Mouse (Mus musculus) monocyte, adult 2 months (primary cell): ENCODE measurements at regions not wholly inside any gene's neighbourhood (a gene's known extent, or its start where the extent isn't known, plus 50 kb on each side); places are given as distances from the start of the nearest gene placed in this dataset.

Source experiments
- DNase-seq, 2 experiments: peaks; one replicate each; pipeline ENCODE4 v3.0.0; 2022; ENCODE audit warnings: low spot score in 2 of 2, low read depth in 1 of 2

DNA sequence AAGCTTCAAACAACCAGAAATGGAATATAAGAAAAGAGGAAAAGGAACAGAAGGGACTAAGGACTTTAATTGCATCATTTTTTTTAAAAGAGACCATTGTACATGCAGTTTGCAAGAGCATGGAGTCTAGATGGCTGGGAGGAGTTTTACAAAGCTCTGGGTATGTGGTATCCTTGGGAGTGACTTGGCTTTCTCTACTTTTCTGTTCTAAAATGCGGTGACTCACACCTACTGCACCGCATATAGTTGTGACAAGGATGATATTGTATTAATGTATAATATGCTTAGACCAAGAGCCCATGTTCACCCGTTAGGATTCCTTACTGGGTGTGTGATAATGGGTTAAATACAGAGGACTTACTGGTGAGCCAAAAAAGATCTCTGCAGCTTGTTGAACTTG is 212.5 kb upstream of the Ccdc122 start:
- DNase-seq, result no peak

DNA sequence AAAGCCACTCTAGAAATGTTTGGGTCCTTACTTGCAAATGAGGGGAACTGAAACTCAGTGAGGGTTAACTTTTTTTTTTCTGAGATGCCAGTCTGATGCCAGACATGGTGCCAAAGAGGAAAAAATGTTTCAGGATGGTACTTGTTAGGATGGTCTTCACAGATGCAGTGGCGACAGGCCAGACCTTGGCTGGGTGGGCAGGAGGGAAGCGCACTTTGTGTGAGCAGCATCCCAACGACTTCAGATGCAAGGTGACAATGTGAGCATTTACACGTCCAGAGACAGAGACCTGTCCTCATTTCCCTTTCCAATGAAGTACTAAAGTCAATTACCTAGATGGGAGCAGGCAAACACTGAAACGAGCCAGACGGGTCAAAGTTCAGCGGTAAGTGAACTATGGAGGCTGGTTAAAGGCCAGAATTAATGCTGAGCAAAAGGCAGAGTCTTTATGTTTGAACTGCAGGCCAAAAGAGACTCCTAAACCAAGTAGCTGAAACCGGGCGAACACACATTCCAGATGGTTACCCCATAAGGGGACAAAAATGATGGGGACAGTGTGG is 213.7 kb upstream of the Ccdc122 start:
- no peak for DNase-seq

DNA sequence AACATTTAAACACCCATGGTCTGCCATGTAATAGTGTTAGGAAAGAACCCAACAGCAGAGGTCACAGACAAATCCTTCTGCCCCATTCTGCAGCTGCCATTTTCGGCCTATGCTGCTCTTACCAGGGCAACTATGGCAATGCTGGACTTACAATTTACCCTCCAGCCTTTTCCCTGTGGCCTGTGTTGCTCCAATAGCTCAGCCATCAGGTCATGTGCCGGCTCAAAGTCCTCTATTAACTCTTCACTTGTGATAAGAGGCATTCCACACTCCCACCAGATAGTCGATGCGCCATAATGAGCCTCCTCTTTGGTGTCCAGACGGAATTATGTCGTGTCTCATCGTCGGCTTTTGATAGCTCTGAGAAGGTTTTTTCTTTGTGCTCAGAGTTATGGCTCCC is 214.7 kb upstream of the Ccdc122 start:
- DNase-seq, result no peak

DNA sequence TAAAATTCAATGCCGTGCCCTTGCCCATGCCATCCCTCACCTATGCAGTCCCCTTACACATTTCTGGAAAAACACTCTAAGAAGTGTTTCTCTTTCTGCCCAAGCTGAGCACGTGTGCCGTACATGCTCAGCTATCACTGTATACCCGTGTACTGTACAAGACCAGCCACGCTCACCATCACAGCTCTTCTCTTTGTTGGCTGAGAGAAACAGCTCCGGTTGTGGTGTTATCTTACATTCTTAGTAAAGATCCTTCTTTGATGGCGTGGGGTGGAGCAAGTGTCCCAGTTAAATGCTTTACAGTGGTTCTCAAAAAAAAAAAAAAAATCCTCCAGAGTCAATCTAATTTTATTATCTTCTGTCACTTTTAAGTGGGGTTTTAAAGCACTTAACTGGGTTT is 215.1 kb upstream of the Ccdc122 start:
- DNase-seq, result no peak

DNA sequence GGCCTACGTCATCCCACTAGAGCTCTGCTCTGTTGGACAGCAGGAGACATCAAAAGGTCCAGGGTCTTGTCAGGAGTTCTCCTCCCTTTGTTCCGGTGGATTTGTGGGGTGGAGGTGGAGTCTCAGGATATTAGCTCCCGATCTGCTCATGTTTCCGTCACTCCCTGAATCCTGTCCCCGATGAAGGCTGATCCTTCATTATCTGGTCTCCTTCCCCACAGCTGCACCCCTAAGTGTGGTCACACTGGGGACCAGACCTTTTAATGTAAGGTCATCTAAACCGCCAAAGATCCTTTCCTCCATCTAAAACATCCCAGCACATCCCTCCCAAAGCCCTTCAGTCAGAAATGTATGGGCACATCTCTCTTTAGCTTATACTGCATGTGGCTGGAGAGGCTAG is 215.6 kb upstream of the Ccdc122 start:
- DNase-seq, result no peak

DNA sequence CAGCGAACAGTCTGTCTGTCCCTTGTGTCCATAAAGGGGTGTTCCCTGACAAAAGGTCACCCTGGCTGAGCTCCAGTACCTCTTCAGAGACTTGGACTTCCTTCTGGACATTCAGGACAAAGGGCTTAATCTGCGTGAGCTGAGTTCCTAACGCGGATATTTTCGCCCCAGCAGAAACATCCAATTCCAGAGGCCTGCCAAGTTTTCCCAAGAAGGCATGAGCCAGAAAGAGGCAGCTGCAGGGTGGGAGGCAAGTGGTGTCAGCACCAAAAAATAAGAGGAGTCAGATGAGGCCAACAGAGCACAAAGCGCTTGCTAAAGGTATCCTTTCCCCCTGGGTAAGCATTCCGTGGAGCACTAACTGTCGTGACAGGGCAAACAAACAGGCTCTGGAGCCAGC is 216.9 kb upstream of the Ccdc122 start:
- DNase-seq, result no peak

DNA sequence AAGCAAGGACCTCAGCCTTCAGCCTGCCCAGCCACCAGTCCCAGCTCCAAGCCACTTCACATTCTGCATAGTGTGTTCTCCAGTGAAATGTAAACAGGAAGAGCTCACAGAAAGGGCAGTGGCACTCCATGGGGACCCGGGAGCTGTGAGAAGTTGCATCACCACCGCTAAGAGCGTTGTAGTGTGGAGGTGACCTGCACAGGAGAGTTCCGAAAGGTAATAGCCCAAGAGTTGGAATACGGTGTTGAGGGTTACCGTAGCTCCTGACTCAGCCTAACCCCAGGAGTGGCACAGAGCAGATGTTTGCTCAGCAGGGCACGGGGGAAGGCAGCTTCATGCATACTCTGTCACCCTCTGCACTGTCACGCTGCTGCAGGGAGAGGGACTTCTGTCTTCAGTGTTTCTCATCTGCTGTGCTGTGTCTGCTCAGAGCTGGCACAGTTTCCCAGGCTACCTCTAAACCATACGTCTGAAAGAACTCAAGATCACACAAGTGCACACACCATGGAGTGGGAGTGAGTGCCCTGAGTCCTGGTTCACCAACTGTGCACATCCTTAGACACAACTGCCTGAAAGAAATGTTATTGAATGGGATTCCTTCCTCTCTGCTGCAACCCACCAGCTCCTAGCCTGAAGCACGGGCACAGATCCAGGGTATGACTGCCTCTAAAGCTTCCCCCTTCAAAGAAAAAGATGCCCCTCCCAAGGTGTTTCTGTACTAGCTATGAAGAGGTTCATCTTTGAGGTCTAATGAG is 218.1 kb upstream of the Ccdc122 start:
- DNase-seq, result no peak

DNA sequence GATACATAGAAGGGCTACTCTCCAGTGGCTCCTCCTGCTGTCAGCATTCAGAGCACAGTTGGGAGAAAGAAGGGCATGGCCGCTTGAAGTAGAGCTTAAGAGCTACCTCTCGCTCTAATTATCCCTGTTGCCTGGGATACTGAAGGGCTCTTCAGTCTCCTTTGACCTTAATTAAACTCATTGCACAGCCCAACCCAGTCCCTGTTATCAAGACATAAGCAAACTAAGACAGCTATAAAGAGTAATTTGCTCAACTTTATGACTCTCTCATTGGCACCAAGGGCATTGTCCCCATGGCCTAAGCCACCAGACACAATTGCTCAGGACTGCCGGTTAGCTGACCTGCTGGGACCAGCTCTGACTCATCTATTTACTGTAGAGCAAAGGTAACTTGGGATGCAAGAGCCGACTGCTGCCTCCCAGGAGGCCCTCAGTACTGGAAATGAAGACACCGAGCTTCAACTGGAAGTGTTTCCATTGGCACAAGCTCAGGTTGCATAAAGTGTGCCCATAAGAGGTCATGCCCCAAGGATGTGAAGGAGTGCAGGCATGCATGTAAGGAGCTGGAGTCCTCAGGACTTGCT is 219.3 kb upstream of the Ccdc122 start:
- no peak for DNase-seq

DNA sequence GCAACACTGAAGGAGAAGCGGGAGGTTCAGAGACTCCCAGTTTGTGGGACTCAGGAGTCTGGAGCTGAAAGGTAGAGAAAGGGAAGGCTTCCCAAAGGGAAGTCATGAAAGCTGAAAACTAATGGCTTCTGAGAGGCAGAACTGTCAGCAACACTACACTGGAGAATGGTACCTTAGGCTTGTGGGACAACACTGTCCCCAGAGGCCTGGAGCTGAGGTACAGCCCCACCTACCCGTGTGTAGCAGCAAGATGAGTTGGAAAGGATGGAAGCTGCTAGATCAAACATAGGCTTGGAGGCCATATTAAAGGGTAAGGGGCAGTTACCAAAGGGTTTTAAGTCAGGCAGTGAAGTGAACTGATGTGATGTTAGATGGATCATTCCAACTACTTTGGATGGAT is 219.9 kb upstream of the Ccdc122 start:
- DNase-seq, result no peak

DNA sequence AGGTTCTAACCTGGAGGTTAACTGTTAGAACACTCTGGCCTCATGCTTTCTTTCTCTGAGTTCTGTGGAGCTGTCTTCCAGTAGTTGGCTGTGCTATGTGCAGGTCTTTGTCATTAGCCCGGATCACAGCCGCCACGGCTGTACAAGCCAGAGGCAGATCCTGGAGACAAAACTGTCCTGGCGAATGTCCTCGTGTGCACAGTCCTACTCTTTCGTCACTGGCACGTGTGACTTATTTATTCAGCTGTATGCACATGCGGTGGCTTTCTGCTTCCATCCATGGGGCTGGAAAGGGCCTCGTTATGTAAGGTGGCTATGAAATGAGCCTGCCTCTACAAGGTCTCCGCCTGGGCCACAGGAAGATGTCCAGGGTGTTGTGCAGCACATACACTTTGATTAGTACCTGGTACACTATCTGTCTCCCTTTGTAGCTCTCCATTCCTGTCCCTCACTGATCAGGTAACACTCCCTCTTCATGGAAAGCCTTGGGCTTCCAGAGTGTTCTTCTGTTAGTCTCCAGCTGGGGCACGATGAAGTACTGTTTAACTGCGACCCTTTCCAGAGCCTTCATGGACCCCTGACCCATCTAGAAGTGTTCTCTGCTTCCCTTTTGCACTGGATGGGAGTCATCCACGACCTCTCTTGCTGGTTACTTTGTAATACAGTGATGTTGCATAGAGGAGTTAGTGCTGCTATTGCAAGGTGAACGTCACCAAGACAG is 224.3 kb upstream of the Ccdc122 start:
- no peak for DNase-seq

DNA sequence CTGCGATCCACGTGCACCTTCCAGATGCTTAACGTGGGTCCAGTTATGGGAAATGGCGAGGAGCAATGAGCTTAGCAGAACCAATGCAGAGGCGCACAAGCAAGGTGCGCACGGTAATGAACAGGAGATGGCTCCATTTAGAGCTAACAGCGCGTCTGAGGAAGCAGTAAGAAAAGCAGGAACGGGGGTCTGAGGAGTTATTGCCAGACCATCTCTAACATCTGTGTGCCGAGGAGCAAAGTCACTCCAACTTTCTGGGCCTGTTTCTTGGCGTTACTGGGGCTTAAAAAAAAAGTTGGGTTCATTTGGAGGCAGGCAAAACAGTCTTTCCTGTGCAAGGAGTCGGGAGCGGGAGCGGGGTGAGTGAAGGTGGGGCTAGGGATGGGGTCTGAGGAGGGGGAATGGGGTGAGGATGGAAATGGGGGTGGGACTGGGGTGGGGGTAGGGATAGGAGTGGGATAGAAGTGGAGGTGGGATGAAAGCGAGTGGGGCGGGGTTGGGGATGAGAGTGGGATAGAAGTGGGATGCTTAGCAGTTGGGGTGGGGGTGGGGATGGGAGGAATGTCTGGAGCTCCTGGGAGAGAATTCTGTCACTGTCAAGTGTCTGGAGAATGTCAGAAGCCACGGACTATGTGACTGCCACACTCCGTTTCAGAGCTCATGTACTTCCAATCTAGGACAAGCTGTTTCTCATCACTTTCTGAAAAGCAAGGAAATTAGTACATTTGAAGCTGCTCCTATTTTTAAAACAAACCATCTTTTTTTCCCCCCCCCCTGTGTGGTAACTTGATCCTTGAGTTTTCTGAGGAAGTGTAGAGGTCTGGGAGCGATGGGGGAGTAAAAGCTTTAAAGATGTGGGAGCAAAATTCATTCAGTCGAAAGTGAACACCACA is 225.6 kb upstream of the Ccdc122 start:
- DNase-seq, result no peak

DNA sequence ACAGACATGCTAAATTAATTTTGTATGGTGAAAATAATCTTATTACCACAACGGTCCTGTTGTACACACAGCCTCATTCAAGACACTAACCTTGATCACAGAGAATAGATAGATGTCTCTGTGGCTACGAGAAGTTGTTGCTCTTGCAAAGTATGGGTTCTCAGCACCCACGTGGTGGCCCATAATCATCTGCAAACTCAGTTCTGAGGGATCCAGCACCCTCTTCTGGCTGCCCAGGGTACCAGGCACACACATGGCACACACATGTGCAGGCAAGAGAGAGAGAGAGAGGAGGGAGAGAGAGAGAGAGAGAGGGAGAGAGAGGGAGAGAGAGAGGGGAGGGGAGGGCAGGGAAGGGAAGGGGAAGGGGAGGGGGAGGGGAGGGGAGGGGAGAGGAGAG is 226.5 kb upstream of the Ccdc122 start:
- no peak for DNase-seq

DNA sequence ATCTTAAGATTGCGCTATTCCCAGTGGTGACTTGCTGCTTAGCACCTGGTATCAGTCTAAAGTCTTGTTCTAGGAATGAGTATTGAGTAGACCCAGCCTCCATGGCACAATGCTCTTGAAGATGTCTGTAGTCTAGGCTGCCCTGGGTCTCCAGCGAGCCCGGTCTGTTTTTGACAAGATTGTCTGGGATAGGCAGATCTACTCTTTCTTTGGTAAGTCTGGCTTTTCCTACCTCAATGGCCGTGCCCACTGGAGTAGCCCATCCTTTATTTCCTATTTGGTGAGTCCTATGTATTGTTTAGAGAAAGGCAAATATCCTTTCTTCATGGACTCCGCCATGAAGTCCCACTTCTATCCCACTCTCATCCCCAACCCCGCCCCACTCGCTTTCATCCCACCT is 227.2 kb upstream of the Ccdc122 start:
- DNase-seq, result no peak

DNA sequence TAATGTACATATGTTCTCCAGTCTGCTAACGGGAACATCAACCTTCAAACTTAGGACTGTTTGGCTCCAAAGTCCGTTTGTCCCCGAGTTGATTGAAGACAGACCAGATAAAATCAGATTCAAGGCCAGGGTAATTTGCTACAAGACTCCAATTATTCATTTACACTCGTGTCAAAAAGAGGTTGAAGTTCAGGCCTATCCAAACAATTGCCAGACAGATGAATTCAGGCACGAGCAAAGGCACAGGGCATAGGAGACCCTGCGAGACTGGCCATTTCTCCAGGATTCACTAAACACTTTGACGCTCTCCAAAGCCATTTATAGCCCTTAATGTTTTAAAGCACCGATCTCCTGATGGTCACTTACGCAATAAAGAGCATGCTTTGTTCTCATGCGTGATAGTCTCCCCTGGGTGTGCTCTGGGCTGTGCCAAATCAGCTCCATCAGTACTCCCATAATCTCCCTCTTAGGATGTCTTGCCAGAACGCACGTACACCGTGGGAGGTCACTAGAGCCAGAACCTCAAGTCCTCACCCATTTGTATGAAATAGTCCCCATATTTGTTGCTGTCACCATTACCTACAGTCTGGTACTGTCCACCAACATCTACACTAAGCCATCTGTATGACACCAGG is 231.3 kb upstream of the Ccdc122 start:
- no peak for DNase-seq

DNA sequence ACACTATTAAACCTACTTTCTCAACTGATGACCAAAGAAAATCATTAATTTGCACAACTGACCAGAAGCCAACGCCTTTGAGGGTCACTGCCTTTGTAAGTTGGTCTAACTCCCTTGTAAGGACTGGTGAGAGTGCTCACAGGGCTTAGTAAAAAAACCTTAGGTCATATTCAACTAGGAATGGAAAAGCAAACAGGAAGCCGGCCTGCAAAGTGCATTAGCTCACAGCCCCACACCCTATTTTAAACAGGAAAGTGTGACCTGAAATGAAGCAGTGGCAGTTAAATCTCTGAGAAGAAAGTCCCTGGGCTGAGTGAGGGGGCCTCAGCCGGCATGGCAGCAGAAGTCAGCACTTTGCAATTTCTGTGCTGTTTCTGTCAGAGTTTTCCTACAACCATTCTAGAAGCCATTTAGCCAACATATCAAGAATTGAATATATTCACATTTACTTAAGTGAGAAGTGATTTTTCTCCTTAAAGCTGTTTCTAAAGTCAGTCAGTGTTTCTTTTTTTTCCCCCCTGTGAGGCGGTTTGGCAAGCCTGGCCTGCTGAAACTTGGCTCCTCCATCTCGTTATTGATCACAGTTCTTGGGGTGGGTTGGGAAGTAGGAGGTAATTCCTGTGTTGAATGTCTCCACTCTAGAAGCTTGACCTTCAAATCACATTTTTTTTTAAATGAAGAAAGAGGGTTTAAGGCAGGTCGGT is 232.0 kb upstream of the Ccdc122 start:
- DNase-seq, result no peak

DNA sequence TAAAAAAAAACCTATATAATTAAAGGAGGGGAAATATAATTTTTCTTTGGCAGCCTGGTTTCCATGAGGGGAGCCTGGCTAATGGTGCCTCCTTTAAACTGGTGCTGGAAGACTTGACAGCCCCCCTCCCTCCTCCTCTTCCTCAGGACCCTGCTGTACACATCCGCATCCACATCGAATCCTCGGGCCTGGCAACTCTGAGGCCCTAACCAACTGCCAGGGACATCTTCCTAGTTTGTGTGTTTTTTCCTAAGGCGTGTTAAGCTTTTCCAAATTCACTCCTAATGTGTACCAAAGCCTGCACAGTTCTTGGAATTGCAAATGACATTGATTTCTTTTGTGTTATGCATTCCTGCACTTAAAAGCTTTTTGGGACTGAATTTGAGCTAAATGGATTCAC is 236.4 kb upstream of the Ccdc122 start:
- DNase-seq, result no peak

DNA sequence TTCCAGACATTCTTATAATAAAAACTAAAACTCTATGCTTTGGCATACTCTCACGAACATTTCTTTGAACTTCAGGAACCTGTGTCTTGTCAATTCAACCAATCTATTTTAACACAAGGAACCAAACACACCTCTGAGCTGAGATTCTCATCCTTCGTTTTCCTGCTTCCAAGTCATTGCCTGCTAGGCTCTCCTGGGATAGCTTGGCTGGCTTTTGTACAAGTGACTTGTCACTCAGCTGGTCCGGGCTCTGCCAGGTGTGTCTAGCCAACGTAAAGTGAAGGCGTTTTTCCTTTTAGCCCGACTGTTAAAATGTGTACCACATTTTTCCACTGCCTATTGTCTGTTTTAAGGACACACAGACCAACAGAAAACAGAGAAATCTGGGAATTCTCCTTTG is 236.8 kb upstream of the Ccdc122 start:
- DNase-seq, result no peak

DNA sequence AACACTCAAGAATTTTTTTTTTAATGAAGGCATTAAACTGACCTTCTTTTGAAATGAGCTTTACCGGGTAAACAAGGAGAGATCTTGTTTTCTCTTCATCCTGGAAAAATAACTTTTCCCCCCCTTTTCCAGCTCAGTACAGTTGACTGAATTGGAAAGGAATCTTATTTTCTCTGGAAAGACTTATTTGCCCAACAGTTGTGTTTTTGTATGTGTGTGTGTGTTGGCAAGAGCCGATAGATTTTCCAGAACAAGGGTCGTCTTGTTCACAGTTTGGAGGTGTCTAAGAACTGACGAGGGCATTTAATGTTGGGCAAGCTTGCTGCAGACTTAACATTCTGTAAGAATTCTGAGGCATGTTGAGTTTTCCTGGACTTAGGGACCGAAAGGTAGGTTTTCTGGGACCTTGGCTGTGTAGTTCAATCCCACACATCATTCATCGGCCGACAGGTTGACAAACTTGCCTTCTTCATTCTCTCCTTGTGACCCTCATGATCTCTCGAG is 237.6 kb upstream of the Ccdc122 start:
- DNase-seq, result no peak

DNA sequence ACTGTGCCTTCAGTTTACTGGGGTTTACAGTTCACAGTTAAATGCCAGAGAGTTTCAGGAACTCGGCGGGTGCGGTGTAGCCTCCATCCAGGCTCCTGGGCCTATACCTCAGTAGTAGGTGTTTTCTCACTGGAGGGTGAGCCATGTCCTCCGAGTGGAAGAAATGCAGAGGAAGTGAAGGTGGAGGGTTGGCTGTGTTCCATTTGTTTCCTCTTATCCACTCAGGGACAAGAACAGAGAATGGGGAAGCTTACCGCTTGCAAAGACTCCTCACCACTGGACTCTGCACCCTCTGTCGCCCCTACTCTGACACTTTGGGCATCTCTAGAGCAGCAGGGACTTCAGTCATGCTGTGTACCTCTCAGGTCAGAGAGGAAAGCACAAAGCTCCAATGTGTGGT is 238.1 kb upstream of the Ccdc122 start:
- no peak for DNase-seq

DNA sequence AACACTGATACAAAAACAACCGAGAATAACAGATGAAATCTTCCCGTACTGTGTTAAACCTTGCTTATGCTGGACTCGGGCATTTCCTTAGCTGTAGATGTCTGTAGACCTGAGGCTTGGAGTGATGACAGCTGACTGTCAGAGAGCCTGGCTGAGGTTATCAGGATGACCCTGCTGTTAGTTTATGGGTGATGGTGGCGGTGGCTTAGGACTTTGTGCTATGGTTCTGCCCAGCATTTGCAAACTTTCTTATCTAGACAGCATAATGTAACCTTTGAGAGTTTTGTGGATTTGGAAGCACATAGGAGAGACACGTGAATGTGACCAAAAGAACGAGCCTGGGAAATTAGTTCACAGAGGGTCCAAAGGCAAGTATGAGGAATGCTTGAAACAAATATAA is 239.1 kb upstream of the Ccdc122 start:
- DNase-seq, result no peak
